Mouse (Mus musculus): Measurements from ENCODE around the gene Sucnr1. TPM values are rescaled to one million over a fixed set of nuclear protein-coding genes. Genes with fewer than 3 reads are reported as not detected.
"Not testable (repeated sequence)": the region's sequence is repeated elsewhere in the genome, so short reads cannot be mapped to it uniquely, and the experiment has no call there.

The Sucnr1 gene
- polyA plus RNA-seq, 1 experiment from 2014 or later: not detected

GRCm38 (mm10) chr3:60094386-60095156 is 12.9 kb downstream of the Sucnr1 start:
- WGBS: 92% methylated on average over 1 of the region's 2 CpGs
- Histone ChIP-seq H3K4me3 (replicated peaks) (no peak overlapping the region), H3K4me2 (no peak overlapping the region), H3K9me3 (no peaks in the 10 kb centered on the region), H3K9ac (no peak overlapping the region), H3K4me1 (no peaks in the 10 kb centered on the region), H3K27me3 (no peaks in the 10 kb centered on the region), H3K36me3 (replicated peaks) (no peaks in the 10 kb centered on the region), H3K27ac (no peak overlapping the region)
- no peak for ATAC-seq (ENCODE audit: low FRiP score)

DNA sequence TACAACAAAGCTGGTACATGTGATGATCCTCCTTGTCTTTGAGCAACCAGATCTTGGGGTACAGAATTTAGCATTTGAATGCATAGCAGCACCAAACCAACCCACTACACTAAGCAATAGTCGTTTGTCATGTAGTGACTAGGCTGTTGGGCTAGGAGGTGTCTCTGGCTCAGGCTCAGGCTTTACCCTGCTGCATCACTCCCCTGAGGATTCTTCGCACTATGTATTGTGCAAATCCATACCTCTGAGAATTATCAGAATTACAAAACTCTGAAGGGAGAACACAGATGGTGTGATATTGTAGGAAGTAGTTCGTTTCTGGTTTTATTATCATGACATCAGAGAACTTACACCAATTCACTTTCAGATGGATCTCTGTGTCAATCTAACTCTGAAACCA is 15.3 kb downstream of the Sucnr1 start:
- no peaks in the 10 kb centered on the region for H3K27me3 ChIP-seq
- H3K4me2 ChIP-seq: no peak overlapping the region
- no peaks in the 10 kb centered on the region for H3K9me3 ChIP-seq
- H3K27ac ChIP-seq: no peak overlapping the region
- 74% methylated on average over 3 of the region's 3 CpGs for WGBS
- ATAC-seq (ENCODE audit: low FRiP score): no peak
- no peak overlapping the region for H3K9ac ChIP-seq
- no peaks in the 10 kb centered on the region for H3K36me3 ChIP-seq (replicated peaks)
- H3K4me3 ChIP-seq (replicated peaks): no peak overlapping the region
- no peaks in the 10 kb centered on the region for H3K4me1 ChIP-seq

DNA sequence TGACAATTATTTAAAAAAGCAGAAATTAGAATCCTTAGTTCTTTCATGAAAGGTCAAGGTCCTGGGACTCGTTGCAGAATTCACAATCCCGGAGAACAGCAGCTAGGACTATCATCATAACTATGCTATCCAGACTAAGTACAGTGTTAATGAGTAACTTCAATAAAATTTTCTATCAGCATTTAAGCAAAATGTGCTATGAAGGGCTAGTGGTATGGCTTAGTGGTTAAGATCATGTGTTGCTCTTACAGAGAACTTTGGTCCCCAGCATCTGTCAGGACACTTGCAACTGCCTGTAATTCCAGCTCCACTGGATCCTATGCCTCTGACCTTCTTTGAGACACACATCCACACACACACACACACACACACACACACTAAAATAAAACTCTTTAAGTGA is 15.8 kb downstream of the Sucnr1 start:
- WGBS: 88% methylated on average over 2 of the region's 2 CpGs
- no peak overlapping the region for H3K9ac ChIP-seq
- no peak for ATAC-seq (ENCODE audit: low FRiP score)
- no peak overlapping the region for H3K27ac ChIP-seq
- H3K9me3 ChIP-seq: no peaks in the 10 kb centered on the region
- no peaks in the 10 kb centered on the region for H3K27me3 ChIP-seq
- H3K4me2 ChIP-seq: no peak overlapping the region
- no peak overlapping the region for H3K4me3 ChIP-seq (replicated peaks)
- H3K4me1 ChIP-seq: no peaks in the 10 kb centered on the region
- H3K36me3 ChIP-seq (replicated peaks): no peaks in the 10 kb centered on the region

DNA sequence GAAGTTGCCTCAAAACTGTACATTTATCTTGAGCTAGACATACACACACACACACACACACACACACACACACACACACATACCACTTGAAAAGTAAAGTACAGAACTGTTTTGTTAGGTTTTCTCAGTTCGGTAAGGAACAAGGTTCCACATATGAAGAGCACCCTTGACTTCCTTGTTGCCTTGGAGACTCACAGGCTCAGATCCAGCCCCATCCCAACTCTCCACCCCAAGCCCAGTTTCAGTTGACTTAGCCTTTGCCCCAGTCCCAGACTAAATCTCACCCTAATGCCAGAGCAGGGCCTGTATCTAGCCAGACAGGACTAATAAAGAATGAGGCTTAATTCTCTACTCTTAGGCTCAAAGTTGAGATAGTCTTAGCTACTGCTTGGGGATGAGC is 16.9 kb downstream of the Sucnr1 start:
- no peaks in the 10 kb centered on the region for H3K27me3 ChIP-seq
- H3K4me2 ChIP-seq: no peak overlapping the region
- no peaks in the 10 kb centered on the region for H3K4me1 ChIP-seq
- ATAC-seq (ENCODE audit: low FRiP score): no peak
- H3K27ac ChIP-seq: no peak overlapping the region
- no peak overlapping the region for H3K4me3 ChIP-seq (replicated peaks)
- H3K36me3 ChIP-seq (replicated peaks): no peaks in the 10 kb centered on the region
- no peaks in the 10 kb centered on the region for H3K9me3 ChIP-seq
- no peak overlapping the region for H3K9ac ChIP-seq
- WGBS: 81% methylated on average over 1 of the region's 1 CpGs

GRCm38 (mm10) chr3:60104462-60105109 is 22.9 kb downstream of the Sucnr1 start:
- Histone ChIP-seq H3K9me3 (no peaks in the 10 kb centered on the region), H3K9ac (no peak overlapping the region)
- 87% methylated on average over 2 of the region's 2 CpGs for WGBS

DNA sequence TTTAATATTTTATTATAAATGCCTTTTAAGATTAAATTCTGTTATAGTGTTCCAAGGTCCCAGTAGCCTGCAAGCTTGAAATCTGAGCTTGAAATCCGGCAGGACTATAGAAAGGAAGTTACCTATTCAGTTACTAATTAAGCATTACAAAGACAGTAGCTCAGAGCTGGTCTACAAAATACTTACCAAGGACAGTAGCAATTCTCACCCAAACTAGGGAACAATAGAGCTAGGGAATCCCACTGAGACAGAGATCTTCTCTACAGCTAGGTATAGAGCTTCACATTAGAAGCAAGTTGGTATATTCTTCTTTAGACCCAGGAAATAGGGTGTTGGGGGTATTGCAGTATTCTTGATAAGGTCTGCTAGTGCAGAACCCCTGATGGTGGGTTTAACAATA is 24.8 kb downstream of the Sucnr1 start:
- not testable (repeated sequence) for H3K27me3 ChIP-seq; H3K27ac ChIP-seq; H3K36me3 ChIP-seq (replicated peaks); ATAC-seq (ENCODE audit: low FRiP score); H3K4me2 ChIP-seq; H3K9ac ChIP-seq; H3K4me3 ChIP-seq (replicated peaks); H3K9me3 ChIP-seq; H3K4me1 ChIP-seq
- WGBS: 52% methylated on average over 1 of the region's 1 CpGs

More at GRCm38 (mm10) chr3:60104462-60105109, 22.9 kb downstream of the Sucnr1 start:
- no peak overlapping the region for H3K4me2 ChIP-seq
- H3K4me1 ChIP-seq: no peaks in the 10 kb centered on the region
- no peak for ATAC-seq (ENCODE audit: low FRiP score)
- no peak overlapping the region for H3K27ac ChIP-seq
- H3K27me3 ChIP-seq: no peaks in the 10 kb centered on the region
- no peak overlapping the region for H3K4me3 ChIP-seq (replicated peaks)
- no peaks in the 10 kb centered on the region for H3K36me3 ChIP-seq (replicated peaks)

GRCm38 (mm10) chr3:60107736-60108135 is 26.1 kb downstream of the Sucnr1 start:
- H3K36me3 ChIP-seq (replicated peaks): no peaks in the 10 kb centered on the region
- 82% methylated on average over 3 of the region's 3 CpGs for WGBS

DNA sequence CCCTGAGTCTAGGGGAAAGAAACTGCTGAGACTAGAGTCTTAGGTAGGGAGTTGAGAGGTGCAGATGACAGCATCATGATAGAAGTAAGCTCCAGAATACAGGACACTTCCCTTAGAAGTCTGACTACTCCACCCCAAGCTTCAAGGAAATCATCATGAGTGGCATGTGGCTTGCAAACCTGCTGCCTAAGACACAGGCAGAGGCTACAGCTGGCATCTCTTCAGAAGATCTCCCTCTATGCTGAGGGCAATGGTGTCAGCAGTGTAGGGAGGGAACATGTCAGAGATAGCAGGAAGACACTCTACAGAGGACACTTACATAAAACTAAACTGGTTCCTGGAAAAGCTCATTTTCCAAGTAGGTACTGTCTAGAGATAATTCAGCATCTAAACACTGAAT is 27.1 kb downstream of the Sucnr1 start:
- Histone ChIP-seq H3K4me1 (no peaks in the 10 kb centered on the region), H3K36me3 (replicated peaks) (no peaks in the 10 kb centered on the region), H3K9me3 (no peaks in the 10 kb centered on the region), H3K4me2 (no peak overlapping the region), H3K27ac (no peak overlapping the region), H3K4me3 (replicated peaks) (no peak overlapping the region), H3K9ac (no peak overlapping the region), H3K27me3 (no peaks in the 10 kb centered on the region)
- ATAC-seq (ENCODE audit: low FRiP score): no peak

More at GRCm38 (mm10) chr3:60107736-60108135, 26.1 kb downstream of the Sucnr1 start:
- ATAC-seq (ENCODE audit: low FRiP score): no peak
- no peaks in the 10 kb centered on the region for H3K9me3 ChIP-seq
- H3K4me3 ChIP-seq (replicated peaks): no peak overlapping the region
- H3K27me3 ChIP-seq: no peaks in the 10 kb centered on the region
- H3K27ac ChIP-seq: no peak overlapping the region
- H3K4me1 ChIP-seq: no peaks in the 10 kb centered on the region
- no peak overlapping the region for H3K4me2 ChIP-seq
- H3K9ac ChIP-seq: no peak overlapping the region

DNA sequence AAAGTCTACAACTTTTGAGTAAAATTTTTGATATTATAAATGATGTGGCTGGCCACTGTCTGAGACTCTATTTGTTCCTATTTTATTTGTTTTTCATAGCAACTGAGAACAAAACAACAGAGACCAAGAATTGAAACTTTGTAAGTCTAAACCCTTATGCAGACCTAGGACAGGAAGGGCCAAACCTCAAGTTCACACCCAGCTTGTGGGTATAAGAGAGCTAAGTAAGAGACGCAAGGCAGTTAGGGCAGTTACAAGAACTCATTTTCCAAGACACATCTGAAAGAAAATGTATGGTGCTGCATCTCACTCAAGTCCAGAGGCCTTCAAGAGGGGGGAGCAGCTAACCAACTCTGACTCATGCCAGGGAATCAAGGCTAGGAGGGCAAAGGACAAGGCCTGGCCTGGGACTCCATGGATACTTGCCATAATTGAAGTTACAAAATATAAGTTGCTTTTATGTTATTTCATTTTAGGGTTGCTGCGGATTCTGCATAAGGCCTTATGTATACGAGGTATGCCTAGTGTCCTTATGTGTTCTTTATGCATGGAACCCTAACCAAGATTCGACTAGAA is 29.6 kb downstream of the Sucnr1 start:
- Histone ChIP-seq H3K36me3 (replicated peaks) (no peaks in the 10 kb centered on the region), H3K9ac (no peak overlapping the region), H3K4me2 (no peak overlapping the region), H3K27me3 (no peaks in the 10 kb centered on the region), H3K4me3 (replicated peaks) (no peak overlapping the region), H3K27ac (no peak overlapping the region), H3K9me3 (no peaks in the 10 kb centered on the region), H3K4me1 (no peaks in the 10 kb centered on the region)
- WGBS: 94% methylated on average over 4 of the region's 4 CpGs
- no peak for ATAC-seq (ENCODE audit: low FRiP score)

GRCm38 (mm10) chr3:60111889-60112646 is 30.4 kb downstream of the Sucnr1 start:
- Histone ChIP-seq H3K27me3 (no peaks in the 10 kb centered on the region), H3K4me3 (replicated peaks) (no peak overlapping the region), H3K9me3 (no peaks in the 10 kb centered on the region), H3K27ac (no peak overlapping the region), H3K36me3 (replicated peaks) (no peaks in the 10 kb centered on the region), H3K4me1 (no peaks in the 10 kb centered on the region), H3K4me2 (no peak overlapping the region), H3K9ac (no peak overlapping the region)
- 82% methylated on average over 6 of the region's 6 CpGs for WGBS
- ATAC-seq (ENCODE audit: low FRiP score): no peak

DNA sequence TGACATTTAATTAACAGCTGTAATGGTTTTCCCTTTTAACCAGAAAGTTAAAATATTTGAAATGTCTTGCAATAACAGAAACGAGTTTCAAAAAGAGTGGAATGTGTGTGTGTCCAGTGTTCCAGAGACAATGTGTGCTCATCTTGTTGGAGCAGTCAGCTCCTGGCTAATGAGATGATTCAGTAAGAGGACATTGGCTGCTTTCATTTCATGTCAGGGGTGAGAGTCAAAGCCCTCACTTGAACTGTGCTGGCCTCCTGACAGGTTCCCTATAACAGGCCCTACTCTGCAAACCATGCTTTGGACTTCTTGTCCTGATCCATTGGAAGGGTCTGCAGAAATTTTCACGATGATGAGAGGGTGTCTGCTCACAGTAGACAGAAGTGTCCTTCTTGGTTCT is 32.9 kb downstream of the Sucnr1 start:
- 65% methylated on average over 2 of the region's 2 CpGs for WGBS
- H3K27ac ChIP-seq: no peak overlapping the region
- no peaks in the 10 kb centered on the region for H3K4me1 ChIP-seq
- H3K4me3 ChIP-seq (replicated peaks): no peak overlapping the region
- H3K4me2 ChIP-seq: no peak overlapping the region
- H3K27me3 ChIP-seq: no peaks in the 10 kb centered on the region
- H3K9me3 ChIP-seq: no peaks in the 10 kb centered on the region
- no peak overlapping the region for H3K9ac ChIP-seq
- no peaks in the 10 kb centered on the region for H3K36me3 ChIP-seq (replicated peaks)
- no peak for ATAC-seq (ENCODE audit: low FRiP score)

- Histone ChIP-seq H3K27me3 (no peaks in the 10 kb centered on the region), H3K4me3 (replicated peaks) (no peak overlapping the region), H3K4me2 (no peak overlapping the region), H3K4me1 (peaks cover 6% of the 10 kb centered on the region), H3K9ac (no peak overlapping the region), H3K9me3 (no peaks in the 10 kb centered on the region), H3K27ac (no peak overlapping the region), H3K36me3 (replicated peaks) (no peaks in the 10 kb centered on the region)
- ATAC-seq (ENCODE audit: low FRiP score): no peak
- 90% methylated on average over 3 of the region's 3 CpGs for WGBS
These were observed 39.8 kb downstream of the Sucnr1 start for GRCm38 (mm10) chr3:60121449-60121848.

All from forebrain, embryonic 12.5 days (tissue).